Mouse (Mus musculus): Measurements from ENCODE around the gene March9.
"Not testable (repeated sequence)": the region's sequence is repeated elsewhere in the genome, so short reads cannot be mapped to it uniquely, and the experiment has no call there.

The March9 gene

DNA sequence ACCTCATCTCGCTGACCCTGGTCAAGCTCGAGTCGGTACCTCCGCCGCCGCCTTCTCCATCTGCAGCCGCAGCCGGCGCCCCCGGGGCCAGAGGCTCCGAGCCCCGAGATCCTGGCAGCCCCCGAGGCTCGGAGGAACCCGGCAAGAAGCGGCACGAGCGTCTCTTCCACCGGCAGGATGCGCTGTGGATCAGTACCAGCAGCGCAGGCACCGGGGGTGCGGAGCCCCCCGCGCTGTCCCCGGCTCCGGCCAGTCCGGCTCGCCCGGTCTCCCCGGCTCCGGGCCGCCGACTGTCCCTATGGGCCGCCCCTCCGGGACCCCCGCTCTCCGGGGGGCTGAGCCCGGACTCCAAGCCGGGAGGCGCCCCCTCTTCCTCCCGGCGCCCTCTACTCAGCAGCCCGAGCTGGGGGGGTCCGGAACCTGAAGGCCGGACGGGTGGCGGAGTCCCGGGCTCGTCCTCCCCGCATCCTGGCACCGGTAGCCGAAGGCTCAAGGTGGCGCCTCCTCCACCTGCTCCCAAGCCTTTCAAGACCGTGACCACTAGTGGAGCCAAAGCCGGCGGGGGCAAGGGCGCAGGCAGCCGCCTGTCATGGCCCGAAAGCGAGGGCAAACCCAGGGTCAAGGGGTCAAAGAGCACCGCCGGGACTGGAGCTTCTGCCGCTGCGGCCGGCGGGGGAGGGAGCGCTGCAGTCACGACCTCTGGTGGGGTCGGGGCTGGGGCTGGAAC lies 19.8 kb upstream of the March9 start:
- no peak for DNase-seq

DNA sequence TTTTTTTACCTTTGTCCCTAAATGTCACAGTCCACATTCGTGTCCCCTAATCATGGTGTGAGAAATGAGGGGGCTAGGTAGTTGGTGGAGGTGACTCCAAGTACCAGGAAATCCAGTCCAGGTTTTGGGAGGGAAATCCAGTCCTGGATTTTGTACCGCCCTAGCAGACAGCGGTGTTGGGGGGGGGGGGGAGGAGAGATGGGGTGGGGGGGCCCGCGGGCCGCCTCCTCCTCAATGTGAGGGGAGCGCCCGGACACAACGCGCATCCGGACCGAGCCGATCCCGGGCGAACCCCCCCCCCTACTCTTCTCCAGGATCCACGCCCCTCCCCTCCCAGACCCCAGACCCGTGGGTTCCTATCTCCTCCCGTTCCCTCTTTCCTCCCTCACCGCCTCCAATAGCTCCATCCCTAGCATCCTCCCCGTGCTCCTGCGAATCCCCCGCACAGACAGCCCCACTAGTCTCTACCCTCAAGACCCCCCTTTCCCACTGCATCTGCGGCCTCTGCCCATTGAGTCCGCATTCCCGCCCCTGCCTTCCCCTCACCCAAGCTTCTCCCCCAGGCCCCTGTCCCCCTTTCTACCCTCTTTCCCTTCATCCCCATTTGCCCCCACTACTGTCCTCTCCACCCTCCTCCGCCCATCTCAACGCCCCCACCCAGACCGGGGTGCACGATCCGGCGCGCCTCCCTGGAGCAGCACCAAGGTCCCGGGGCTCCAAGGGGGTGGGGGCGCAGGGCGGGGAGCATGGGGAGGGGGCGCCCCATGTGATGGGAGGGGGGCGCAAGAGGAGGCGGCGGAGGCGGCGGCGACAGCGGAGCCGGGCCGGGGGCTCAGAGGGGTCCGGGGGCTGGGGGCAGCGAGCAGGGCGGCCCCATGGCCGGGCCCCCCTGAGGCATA lies 18.9 kb upstream of the March9 start:
- peak in 1 of 2 experiments; percentile 48 for DNase-seq

DNA sequence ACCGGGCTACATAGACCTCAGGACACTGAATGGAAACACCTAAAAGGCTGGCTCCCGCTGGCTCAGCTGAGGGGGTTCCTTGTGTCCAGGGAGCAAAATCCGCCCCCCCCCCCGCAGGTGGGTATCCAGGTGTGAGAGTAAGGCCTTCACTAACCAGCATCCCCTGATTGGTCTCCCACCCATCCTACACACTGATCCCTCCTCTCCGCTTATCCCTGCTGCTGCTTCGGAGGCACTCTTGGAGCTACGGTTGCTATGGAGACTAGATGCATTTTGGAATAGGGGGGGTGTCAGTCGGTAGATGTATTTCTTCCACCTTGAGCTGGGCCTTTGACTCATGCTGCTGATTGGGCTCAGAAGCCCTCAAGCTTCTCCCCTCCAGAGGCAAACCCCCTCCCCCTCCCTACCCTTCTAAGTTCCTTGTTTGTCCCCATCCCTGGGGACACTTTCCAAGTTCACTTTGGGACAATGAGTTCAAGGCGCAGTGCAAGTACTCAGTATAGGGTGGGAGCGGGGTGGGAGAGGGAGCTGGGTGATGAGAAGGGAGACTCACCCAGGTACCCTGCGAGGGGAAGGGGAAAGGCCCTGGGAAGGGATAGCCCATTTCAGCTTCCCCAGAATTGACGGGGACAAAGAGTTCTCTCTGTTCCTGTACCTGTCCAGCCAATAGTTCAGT lies 18.2 kb upstream of the March9 start:
- no peak for DNase-seq

DNA sequence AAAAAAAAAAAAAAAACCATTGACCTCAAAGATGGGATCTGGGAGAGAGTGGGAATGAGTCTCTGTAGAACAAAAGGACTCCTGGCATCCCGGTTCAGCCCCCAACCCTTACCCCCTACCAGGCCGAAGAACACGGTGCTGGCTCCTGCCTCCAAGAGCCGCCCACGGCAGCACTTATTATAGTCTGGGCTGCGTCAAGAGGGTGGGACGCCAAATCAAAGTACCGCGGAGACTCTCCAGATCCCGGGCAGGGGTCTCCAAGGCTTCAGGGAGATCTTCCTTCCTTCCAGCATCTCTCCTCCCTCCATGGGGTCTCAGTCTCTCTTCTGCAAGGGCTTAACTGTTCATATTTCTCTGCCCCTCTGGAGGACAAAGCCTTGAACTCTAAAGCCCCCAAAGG lies 17.5 kb upstream of the March9 start:
- DNase-seq = no peak

DNA sequence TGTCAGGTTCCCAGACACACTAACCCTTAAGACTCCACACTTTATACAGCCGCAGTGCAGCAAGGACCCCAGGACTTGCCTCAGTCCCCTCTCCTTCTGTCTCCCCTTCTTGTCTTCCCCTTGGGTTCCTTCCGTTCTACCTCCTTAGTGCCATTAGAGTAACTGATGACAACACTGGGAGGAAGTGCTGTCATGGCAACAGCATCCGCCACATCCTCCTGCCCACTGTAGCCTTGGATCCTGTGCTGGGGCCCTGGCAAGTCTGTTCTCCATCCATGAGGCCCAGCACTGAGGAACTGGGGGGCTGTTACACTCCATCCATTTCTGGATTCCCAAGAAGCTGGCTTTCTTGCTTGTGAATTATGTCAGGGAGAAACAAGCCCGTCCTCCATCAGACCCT lies 16.1 kb upstream of the March9 start:
- no peak for DNase-seq

DNA sequence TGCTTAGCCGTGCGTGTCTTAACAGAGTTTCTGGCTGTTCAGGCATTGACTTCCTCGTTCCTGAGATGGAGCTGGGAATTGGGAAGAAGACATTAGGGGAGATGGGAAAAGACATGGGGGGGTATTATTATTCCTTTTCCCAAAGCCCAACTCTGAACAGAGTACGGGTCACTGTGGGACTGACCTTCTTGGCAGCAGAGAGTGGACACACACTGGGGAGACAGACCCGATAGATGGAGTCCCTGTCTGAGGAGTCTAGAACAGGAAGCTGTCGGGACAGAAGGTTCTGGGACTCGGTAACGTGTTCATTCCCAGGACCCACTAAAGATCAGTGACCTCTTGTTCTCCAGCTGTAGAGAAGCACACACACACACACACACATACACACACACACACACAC lies 15.7 kb upstream of the March9 start:
- no peak for DNase-seq

DNA sequence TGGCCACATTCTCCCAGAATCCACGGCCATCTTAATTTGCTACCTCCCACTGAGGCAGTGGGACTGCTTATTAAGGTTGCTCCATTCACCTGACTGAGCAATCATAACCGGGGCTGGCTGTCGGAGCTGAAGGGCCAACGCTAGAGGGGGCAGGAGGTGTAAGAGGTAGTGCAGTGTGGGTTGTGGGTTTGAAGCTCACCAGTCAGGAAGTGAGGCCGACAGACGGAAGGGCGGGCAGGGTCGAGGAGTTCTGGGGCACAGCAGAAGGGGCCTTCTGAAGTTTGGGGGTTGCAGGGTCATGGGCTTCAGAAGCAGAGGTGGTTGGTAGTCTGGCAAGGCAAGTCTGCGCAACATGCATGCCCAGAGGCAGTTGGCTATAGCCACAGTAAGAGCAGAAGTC lies 15.1 kb upstream of the March9 start, which contains the start of gene Agap2:
Gene Agap2 (plus strand): TSS at position 205 of the 400 bp plus-strand sequence.
- DNase-seq = no peak

DNA sequence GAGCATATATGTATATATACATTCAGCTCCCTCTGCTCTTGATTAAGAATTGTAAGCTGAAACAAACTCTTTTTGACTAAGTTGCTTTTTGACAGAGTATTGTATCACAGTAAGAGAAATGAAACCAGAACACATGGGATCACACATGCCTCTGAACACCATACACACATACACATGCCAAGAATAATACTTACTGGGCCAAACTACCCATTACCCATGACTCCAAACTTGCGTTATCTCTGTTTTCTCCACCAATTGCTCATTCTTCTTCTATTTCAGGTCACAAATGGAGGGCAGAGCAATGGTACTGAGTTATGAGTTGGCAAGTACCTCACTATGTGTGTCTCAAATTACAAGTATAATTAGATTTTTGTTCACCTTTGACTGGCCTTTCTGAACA lies 14.0 kb upstream of the March9 start:
- DNase-seq = no peak

DNA sequence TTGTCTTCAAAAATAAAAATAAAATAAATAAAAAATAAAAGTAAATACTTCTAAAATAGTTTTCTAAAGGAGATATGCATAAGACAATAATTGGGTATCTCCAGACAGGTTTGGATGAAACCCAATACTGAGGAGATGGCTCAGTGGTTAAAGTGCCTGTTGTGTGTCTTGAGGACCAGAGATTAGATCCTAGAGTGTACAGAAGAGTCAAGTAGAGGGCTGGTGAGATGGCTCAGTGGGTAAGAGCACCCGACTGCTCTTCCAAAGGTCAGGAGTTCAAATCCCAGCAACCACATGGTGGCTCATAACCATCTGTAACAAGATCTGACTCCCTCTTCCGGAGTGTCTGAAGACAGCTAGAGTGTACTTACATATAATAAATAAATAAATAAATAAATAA lies 13.0 kb upstream of the March9 start:
- not testable (repeated sequence) for DNase-seq

DNA sequence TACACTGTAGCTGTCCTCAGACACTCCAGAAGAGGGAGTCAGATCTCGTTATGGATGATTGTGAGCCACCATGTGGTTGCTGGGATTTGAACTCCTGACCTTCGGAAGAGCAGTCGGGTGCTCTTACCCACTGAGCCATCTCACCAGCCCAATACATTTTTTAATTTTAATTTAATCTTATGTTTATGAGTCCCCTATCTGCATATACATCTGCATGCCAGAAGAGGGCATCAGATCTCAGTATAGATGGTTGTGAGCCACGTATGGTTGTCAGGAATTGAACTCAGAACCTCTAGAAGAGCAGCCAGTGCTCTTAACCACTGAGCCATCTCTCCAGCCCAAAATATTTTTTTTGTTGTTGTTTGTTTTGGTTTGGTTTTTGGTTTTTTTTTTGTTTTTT lies 12.3 kb upstream of the March9 start:
- not testable (repeated sequence) for DNase-seq

DNA sequence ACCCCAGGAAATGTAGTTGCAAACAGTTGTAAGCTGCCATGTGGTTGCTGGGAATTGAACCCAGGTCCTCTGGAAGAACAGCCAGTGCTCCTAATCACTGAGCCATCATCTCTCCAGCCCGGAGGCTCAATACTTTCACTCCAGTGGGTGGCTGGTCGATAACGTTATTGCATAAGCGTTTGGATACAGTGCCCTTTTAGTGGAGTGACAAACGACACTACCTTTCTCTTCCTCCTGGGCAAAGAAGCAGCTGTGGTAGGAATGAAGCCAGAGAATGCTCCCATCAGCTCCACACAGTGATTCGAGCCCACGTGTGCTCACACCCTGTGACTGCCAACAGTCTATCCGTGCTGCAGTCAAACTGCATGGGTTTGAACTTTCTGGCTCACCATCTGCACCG lies 11.2 kb upstream of the March9 start:
- DNase-seq = no peak

DNA sequence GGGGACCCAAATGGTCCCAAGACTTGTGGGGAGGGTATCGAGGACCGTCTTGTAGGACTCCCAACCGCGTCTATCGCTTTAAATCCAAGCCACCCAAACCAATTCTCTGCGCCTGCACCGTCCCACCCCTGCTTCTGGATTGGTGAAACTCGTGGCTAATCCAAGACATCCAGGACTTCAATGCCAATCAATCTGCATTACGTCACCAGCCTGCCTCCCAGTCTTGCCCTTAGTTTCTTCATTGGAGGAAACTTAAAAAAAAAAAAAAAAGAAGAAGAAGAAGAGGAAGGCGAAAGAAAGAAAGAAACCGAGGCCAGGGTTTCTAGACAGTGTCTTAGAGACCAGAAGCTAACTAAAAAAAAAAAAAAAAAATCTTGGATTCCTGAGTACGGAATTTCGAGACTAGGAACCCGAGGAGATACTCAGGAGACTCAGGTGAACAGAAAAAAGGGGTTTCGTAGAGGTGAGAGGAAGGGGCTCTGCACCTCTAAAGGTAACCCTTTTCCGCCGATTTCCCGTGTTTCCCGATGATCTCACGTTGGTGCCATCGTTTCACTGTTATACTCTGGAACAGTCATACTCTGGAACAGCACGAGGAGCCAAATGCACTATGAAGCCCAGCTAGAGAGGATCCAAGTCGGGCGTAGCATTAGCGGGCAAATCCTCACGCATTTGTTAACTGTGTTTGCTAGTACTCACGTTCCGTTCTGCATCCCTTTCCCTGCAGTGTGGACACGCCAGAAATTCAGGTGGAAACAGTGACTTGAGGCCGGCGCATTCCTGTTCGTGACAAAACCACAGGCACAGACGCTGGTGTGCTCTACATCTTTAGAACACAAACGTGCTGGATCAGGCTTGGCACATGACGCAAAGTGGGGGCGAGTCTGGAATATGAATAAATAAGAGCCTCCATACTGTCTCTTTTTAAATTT lies 10.5 kb upstream of the March9 start, which contains the start of gene Tspan31:
Gene Tspan31 (minus strand): TSS at position 75 of the 932 bp plus-strand sequence.
- DNase-seq = peak; percentile 96 to 97

DNA sequence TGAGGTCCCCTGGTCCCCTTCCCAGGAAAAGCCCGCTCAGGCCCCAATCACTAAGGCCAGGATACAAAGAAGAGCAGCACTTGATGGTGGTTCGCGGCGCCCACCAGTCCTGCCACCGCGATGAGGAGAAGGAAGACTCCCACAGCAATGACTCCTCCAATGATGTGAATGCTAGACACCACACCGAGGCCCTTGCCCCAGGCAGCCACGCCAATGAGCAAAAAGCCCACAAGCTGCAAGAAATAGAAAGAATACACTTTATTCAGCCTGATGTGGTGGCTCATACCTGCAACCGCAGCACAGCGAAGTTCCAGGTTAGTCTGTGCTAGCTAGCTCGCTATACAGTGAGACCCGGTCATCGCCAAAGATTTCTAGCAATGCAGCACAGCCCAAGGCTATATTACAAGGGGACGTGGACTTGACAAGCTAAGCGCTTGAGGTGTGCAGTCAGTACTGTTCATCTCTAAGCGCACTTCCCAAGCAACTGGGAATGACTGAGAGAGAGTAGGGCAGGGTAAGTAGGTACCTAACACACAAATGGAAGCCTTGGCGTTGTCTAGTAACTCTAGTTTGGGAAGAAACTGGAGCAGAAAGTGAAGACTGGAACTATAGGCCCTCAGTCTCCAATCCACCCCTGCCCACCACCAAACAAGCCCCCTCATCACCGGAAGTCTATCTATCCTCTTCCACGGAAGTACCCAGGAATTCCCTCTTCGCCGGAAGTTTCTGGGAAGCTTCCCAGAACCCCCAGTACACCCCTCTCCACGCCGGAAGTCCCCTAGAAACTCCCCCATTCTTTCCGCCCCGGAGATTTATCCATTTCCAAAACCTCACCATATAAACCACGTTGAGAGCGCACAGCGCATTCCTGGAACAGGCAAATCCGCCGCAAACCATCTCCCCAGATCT lies 9.6 kb upstream of the March9 start:
- no peak for DNase-seq

DNA sequence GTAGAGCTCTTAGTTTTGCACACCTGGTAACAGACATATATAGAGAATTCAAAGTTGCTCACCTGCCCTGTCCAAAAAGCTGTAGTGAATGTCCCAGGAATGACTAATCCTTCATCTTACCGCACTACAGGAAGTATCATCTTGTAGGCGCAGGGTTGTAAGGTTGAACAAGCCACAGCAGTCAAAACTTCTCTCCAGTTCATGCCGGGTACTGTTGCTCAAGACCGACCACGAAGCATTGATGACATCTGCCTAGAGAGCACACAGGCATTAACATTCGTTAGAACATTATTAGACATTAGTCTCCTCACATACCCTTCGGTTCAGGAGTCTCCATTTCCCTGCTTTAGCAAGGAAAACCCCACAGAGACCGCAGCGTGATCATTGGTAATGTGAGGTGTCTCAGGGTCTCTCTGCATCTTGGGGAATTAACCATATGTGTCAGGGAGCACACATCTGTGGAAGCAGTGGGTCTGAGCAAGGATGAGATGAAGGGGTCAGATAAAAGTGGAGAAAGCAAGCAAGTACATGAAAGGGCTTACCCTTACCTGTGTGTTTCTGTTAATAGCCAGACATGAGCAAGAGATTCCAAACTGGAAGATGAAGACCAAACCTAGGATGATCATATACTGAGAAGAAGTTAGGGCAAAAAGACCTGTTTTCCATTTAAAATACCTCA lies 8.5 kb upstream of the March9 start:
- no peak for DNase-seq

DNA sequence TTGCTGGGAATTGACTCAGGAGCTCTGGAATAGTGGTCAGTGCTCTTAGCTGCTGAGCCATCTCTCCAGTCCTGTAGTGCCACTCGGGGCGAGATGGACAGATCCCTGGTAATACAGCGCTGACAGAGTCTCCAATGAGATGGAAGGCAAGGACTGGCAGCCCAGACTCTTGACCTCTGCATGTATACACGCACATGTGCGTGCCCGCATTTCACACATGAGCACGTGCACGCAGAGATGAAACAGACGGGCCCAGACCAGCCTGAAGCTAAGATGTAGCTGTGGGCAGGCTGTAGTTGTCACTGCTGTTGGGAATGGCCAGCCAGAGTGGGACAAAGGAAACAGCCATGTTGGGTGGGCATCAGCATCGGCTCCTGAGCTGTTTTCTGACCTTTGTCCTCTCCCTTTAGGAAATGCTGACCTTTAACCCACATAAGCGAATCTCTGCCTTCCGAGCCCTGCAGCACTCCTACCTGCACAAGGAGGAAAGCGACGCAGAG lies 6.6 kb upstream of the March9 start:
- no peak for DNase-seq

DNA sequence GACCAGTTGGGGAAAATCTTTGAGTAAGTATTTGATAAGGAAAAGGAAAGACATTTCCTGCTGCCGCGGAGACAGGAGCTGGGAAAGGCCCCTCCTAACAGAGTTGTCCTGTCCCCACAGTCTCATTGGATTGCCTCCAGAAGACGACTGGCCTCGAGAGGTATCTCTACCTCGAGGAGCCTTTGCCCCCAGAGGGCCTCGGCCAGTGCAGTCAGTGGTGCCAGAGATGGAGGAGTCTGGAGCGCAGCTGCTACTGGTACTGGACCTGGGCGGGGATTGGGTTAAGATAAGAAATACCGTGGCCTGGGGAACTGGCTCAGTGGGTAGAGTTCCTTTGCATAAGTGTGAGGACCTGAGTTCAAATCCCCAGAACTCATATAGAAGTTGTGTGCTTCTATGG lies 6.0 kb upstream of the March9 start:
- peak in 1 of 2 experiments; percentile 73 for DNase-seq

DNA sequence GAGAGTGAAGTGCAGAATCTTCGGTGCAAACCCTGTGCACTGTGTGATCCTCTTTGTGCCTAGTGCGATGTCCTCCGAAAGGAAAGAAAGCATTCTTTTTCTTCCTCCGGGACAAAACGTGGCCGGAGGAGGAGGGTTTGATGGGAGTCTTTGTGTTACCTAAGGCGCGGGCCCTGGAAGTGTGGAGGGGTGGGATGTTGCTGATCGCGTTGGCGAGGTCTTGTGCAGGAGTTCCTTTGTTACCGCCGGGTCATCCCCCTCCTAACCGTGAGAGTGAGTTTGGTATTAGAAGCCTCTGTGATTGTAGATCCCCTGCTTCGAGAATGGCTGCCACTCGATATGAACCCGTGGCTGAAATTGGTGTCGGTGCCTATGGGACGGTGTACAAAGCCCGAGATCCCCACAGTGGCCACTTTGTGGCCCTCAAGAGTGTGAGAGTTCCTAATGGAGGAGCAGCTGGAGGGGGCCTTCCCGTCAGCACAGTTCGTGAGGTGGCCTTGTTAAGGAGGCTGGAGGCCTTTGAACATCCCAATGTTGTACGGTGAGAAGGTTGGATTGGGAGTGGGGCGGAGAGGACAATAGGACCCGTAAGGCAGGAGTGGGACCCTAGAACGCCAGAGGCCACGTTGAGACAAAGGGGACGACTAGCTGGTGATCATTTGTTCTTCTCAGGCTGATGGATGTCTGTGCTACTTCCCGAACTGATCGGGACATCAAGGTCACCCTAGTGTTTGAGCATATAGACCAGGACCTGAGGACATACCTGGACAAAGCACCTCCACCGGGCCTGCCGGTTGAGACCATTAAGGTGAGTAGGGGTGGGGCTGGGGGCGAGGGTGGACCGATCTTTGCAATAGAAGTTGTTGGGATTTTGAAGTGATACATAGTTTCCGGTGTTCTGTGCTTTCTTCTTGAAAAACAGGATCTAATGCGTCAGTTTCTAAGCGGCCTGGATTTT lies 4.2 kb upstream of the March9 start:
- DNase-seq = peak in 1 of 2 experiments; percentile 50

DNA sequence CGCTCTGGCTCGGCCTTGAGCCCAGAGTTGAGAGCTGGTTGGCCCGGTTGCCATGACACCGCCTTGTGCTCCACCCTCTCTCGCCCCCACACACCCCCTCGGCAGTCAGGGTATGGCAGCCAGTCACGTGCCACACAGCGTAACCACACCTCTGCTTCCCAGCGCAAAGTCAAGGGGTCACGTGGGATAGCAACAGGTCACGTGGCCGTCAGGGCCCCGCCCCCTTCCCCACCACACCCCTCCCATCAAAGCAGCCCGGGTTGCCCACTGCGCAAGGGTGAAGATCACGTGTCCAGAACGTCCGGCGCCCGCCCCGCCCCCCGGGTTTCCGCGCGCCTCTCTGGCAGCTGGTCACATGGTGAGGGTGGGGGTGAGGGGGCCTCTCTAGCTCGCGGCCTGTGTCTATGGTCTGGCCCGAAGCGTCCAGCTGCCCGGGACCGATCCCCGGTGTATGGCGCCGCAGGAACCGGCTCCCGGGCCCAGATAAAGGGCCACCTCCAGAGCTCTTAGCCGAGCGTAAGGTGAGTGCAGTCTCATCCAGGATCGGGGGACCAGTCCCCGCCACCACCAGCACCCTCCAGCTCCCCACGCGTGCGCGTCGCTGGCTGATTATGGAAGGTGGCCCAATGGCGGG lies 3.4 kb upstream of the March9 start, which contains the start of gene Cdk4:
Gene Cdk4 (plus strand): TSS at position 296 of the 634 bp plus-strand sequence.
- peak; percentile 98 to 99 for DNase-seq

All from kidney, postnatal 25 days (tissue).